21 mouse cellular contexts compared by ENCODE assay signal in the genomic region with DNA sequence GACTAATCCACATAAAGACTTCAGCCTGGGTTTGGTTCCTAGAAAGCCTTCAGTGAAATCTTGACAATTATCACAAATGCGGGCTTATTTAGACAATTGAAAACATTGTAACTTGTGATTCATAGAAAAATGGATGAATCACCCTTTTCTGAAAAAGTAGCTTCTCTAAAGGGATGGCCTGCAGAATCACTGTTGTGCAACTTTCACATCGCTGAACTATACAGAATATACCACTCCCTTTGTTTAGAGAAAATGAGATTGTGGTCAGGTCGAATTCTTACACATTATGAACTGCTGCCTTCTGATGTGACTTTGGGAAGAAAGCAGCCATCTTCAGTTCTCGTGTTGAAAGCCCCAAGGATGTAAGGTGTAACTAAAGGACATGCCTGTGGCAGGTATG.
"Had no signal": no experiment of that assay in that cellular context is flagged by ENCODE, and none has a peak within 500 bp of the region (broad histone marks: within the 10 kb centered on the region; RNA-seq: fewer than 3 reads in every experiment).

No protein-coding gene starts in this region.

- H3K4me2 ChIP-seq: limb, embryonic 12.5 days; limb, embryonic 15.5 days; liver, embryonic 11.5 days; lung, embryonic 14.5 days; neural tube, embryonic 13.5 days had no signal

- H3K9ac ChIP-seq: limb, embryonic 12.5 days; limb, embryonic 15.5 days; liver, embryonic 14.5 days; liver, postnatal 0 days; lung, embryonic 14.5 days; neural tube, embryonic 13.5 days had no signal

- H3K9me3 ChIP-seq: limb, embryonic 12.5 days; limb, embryonic 15.5 days; neural tube, embryonic 13.5 days had no signal

- H3K36me3 ChIP-seq: limb, embryonic 12.5 days; limb, embryonic 15.5 days; neural tube, embryonic 13.5 days had no signal

- DNase-seq: kidney, adult 18-20 months; kidney, adult 9 months; kidney, postnatal 25 days; layer of hippocampus, postnatal 36 days; left cerebral cortex, postnatal 4 days; liver, postnatal 0 days; lung, embryonic 14.5 days; midbrain, embryonic 14.5 days; retina, postnatal 1 day; thymus, adult 18-20 months; thymus, postnatal 4 days had no signal

- H3K4me3 ChIP-seq: layer of hippocampus, adult 2 months; left cerebral cortex, adult 2 months; limb, embryonic 12.5 days; limb, embryonic 15.5 days; neural tube, embryonic 13.5 days had no signal

- H3K27me3 ChIP-seq: limb, embryonic 12.5 days; limb, embryonic 15.5 days; neural tube, embryonic 13.5 days had no signal

- ATAC-seq: liver, postnatal 0 days; lung, postnatal 0 days had no signal

- H3K27ac ChIP-seq: kidney, postnatal 0 days; layer of hippocampus, adult 2 months; left cerebral cortex, adult 2 months; limb, embryonic 15.5 days; liver, embryonic 14.5 days; macrophage had no signal
